Mouse (Mus musculus) testis, adult 2 months (tissue): ENCODE measurements around the gene Pdzk1ip1.

Experiments used
- CTCF ChIP-seq: fragments of 200-500 bp; IDR thresholded peaks from 2 replicates; pipeline ENCODE4 v1.5.1; 2012; ENCODE audit warnings: low read depth, mild to moderate bottlenecking, inconsistent platforms, low read length, moderate library complexity; ENCODE audit not compliant: control insufficient read depth, insufficient read depth, insufficient replicate concordance
- POLR2A ChIP-seq: fragments of 200-500 bp; IDR thresholded peaks from 2 replicates; pipeline ENCODE4 v1.6.1; 2012; ENCODE audit warnings: low read depth, mild to moderate bottlenecking, inconsistent platforms, low read length, moderate library complexity; ENCODE audit not compliant: control insufficient read depth

DNA sequence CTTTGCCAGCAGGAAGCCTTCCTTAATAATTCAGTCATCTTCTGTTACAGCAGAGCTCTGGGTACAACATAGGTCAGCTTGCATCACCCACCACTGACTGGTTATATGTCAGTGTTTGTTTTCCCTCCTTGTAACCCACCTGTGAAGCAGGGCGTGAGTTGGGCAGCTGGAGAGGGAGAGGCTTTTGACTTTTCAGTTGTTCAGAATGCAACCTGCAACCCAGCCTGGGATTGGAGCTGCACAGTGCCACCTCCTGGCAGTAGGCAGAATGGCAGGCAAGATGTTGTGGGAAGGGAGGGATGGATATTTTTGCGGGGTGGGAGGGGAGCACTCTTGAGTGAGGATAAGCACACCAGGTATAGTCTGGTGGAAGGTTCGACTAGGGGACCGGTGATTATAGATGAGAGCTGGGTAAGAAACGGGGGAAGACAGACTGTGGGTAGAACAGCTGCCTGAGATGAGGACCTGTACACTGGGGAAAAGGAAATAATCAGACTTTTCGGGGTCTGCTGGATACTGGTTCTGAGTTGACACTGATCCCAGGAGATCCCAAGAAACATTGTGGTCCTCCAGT is 2.9 kb upstream of the Pdzk1ip1 start:
- TF ChIP-seq CTCF (peak; percentile 97), POLR2A (no peak)
